Mouse (Mus musculus) embryonic fibroblast, embryonic 13.5 days (primary cell): ENCODE measurements around the gene Tmem88.

Experiments
- CTCF ChIP-seq: IDR thresholded peaks from 2 replicates; pipeline ENCODE4 v1.5.1; 2011; ENCODE audit warnings: mild to moderate bottlenecking, control low read depth, low read length, moderate library complexity, borderline replicate concordance; ENCODE audit not compliant: insufficient read depth
- POLR2A ChIP-seq: IDR thresholded peaks from 2 replicates; pipeline ENCODE4 v1.6.1; 2011; ENCODE audit warnings: low read depth, mild to moderate bottlenecking, control low read depth, low read length, moderate library complexity

GRCm38 (mm10) chr11:69422842-69423241, 24.8 kb upstream of the Tmem88 start:
- no peak for TF ChIP-seq POLR2A
- no peak for TF ChIP-seq CTCF
